Mouse (Mus musculus): ENCODE measurements at regions not wholly inside any gene's neighbourhood (a gene's known extent, or its start where the extent isn't known, plus 50 kb on each side); places are given as distances from the start of the nearest gene placed in this dataset.

- WGBS = 72% methylated on average over 1 of the region's 1 CpGs
- TF ChIP-seq CTCF (IDR thresholded peaks at IDR 0.05; ENCODE audit: low read depth) = no peak
- no peak for ATAC-seq
These were observed 898.6 kb downstream of the Ttll7 start for GRCm38 (mm10) chr3:147750842-147751191.

GRCm38 (mm10) chr3:147749939-147750841 is 898.0 kb downstream of the Ttll7 start:
- H3K4me3 ChIP-seq (ENCODE audit: low read depth, low read length) = no peak overlapping the region
- no peaks in the 10 kb centered on the region for H3K36me3 ChIP-seq (ENCODE audit: control insufficient read depth, insufficient read depth)
- H3K4me2 ChIP-seq (replicated peaks; ENCODE audit: low read depth) = no peak overlapping the region
- no peak for ATAC-seq
- no peaks in the 10 kb centered on the region for H3K9me3 ChIP-seq (ENCODE audit: control insufficient read depth)
- H3K27ac ChIP-seq (ENCODE audit: low read depth, low read length) = no peak overlapping the region
- TF ChIP-seq CTCF (IDR thresholded peaks at IDR 0.05; ENCODE audit: low read depth) = no peak
- no peaks in the 10 kb centered on the region for H3K4me1 ChIP-seq (replicated peaks; ENCODE audit: control insufficient read depth, insufficient read depth, low read length)
- no peak overlapping the region for H3K9ac ChIP-seq (ENCODE audit: low read depth, low read length)
- 67% methylated on average over 12 of the region's 12 CpGs for WGBS
- H3K27me3 ChIP-seq (replicated peaks; ENCODE audit: control insufficient read depth, insufficient read depth, low read length) = no peaks in the 10 kb centered on the region

More at GRCm38 (mm10) chr3:147750842-147751191, 898.6 kb downstream of the Ttll7 start:
- Histone ChIP-seq H3K4me3 (ENCODE audit: low read depth, low read length) (no peak overlapping the region), H3K36me3 (ENCODE audit: control insufficient read depth, insufficient read depth) (no peaks in the 10 kb centered on the region), H3K9me3 (ENCODE audit: control insufficient read depth) (no peaks in the 10 kb centered on the region), H3K9ac (ENCODE audit: low read depth, low read length) (no peak overlapping the region), H3K27me3 (replicated peaks; ENCODE audit: control insufficient read depth, insufficient read depth, low read length) (no peaks in the 10 kb centered on the region), H3K4me2 (replicated peaks; ENCODE audit: low read depth) (no peak overlapping the region), H3K27ac (ENCODE audit: low read depth, low read length) (no peak overlapping the region), H3K4me1 (replicated peaks; ENCODE audit: control insufficient read depth, insufficient read depth, low read length) (no peaks in the 10 kb centered on the region)

- Histone ChIP-seq H3K4me3 (ENCODE audit: low read depth, low read length) (no peak overlapping the region), H3K27ac (ENCODE audit: low read depth, low read length) (no peak overlapping the region), H3K27me3 (replicated peaks; ENCODE audit: control insufficient read depth, insufficient read depth, low read length) (no peaks in the 10 kb centered on the region), H3K9me3 (ENCODE audit: control insufficient read depth) (no peaks in the 10 kb centered on the region), H3K36me3 (ENCODE audit: control insufficient read depth, insufficient read depth) (no peaks in the 10 kb centered on the region), H3K9ac (ENCODE audit: low read depth, low read length) (no peak overlapping the region), H3K4me2 (replicated peaks; ENCODE audit: low read depth) (no peak overlapping the region), H3K4me1 (replicated peaks; ENCODE audit: control insufficient read depth, insufficient read depth, low read length) (no peaks in the 10 kb centered on the region)
- 81% methylated on average over 5 of the region's 5 CpGs for WGBS
- ATAC-seq = no peak
- TF ChIP-seq CTCF (IDR thresholded peaks at IDR 0.05; ENCODE audit: low read depth) = no peak
These were observed 897.3 kb downstream of the Ttll7 start for GRCm38 (mm10) chr3:147749442-147749841.

GRCm38 (mm10) chr3:147736673-147737439 is 884.7 kb downstream of the Ttll7 start:
- WGBS = 82% methylated on average over 6 of the region's 6 CpGs
- peak; percentile 44; the same call in 1 of the 2 replicates for TF ChIP-seq CTCF (IDR thresholded peaks at IDR 0.05; ENCODE audit: low read depth)
- Histone ChIP-seq H3K9ac (ENCODE audit: low read depth, low read length) (no peak overlapping the region), H3K4me1 (replicated peaks; ENCODE audit: control insufficient read depth, insufficient read depth, low read length) (no peaks in the 10 kb centered on the region), H3K4me3 (ENCODE audit: low read depth, low read length) (no peak overlapping the region), H3K27ac (ENCODE audit: low read depth, low read length) (no peak overlapping the region), H3K27me3 (replicated peaks; ENCODE audit: control insufficient read depth, insufficient read depth, low read length) (no peaks in the 10 kb centered on the region), H3K4me2 (replicated peaks; ENCODE audit: low read depth) (no peak overlapping the region), H3K9me3 (ENCODE audit: control insufficient read depth) (no peaks in the 10 kb centered on the region), H3K36me3 (ENCODE audit: control insufficient read depth, insufficient read depth) (no peaks in the 10 kb centered on the region)
- no peak for ATAC-seq

- Histone ChIP-seq H3K27ac (ENCODE audit: low read depth, low read length) (no peak overlapping the region), H3K27me3 (replicated peaks; ENCODE audit: control insufficient read depth, insufficient read depth, low read length) (no peaks in the 10 kb centered on the region), H3K4me2 (replicated peaks; ENCODE audit: low read depth) (no peak overlapping the region), H3K4me1 (replicated peaks; ENCODE audit: control insufficient read depth, insufficient read depth, low read length) (no peaks in the 10 kb centered on the region), H3K36me3 (ENCODE audit: control insufficient read depth, insufficient read depth) (no peaks in the 10 kb centered on the region), H3K4me3 (ENCODE audit: low read depth, low read length) (no peak overlapping the region), H3K9ac (ENCODE audit: low read depth, low read length) (no peak overlapping the region), H3K9me3 (ENCODE audit: control insufficient read depth) (no peaks in the 10 kb centered on the region)
- TF ChIP-seq CTCF (IDR thresholded peaks at IDR 0.05; ENCODE audit: low read depth) = no peak
- ATAC-seq = no peak
- 81% methylated on average over 4 of the region's 4 CpGs for WGBS
These were observed 864.2 kb downstream of the Ttll7 start for GRCm38 (mm10) chr3:147716391-147716790.

- H3K4me1 ChIP-seq (replicated peaks; ENCODE audit: control insufficient read depth, insufficient read depth, low read length) = no peaks in the 10 kb centered on the region
- no peak for ATAC-seq
- H3K9me3 ChIP-seq (ENCODE audit: control insufficient read depth) = no peaks in the 10 kb centered on the region
- H3K36me3 ChIP-seq (ENCODE audit: control insufficient read depth, insufficient read depth) = no peaks in the 10 kb centered on the region
- no peak overlapping the region for H3K27ac ChIP-seq (ENCODE audit: low read depth, low read length)
- no peak overlapping the region for H3K4me2 ChIP-seq (replicated peaks; ENCODE audit: low read depth)
- WGBS = 29% methylated on average over 4 of the region's 4 CpGs
- TF ChIP-seq CTCF (IDR thresholded peaks at IDR 0.05; ENCODE audit: low read depth) = no peak
- H3K9ac ChIP-seq (ENCODE audit: low read depth, low read length) = no peak overlapping the region
- H3K27me3 ChIP-seq (replicated peaks; ENCODE audit: control insufficient read depth, insufficient read depth, low read length) = no peaks in the 10 kb centered on the region
- no peak overlapping the region for H3K4me3 ChIP-seq (ENCODE audit: low read depth, low read length)
These were observed 855.2 kb downstream of the Ttll7 start for GRCm38 (mm10) chr3:147707401-147707801.
